Mouse (Mus musculus): Measurements from ENCODE around the gene Tal1.

Gene Tal1

GRCm38 (mm10) chr4:115063518-115064239 lies 7.5 kb downstream of the Tal1 start:
- no peak for DNase-seq (ENCODE audit: extremely low spot score, low read depth, low spot score)

GRCm38 (mm10) chr4:115071668-115072067 lies 15.4 kb downstream of the Tal1 start:
- DNase-seq (ENCODE audit: extremely low spot score, low read depth, low spot score), result no peak

- no peak for DNase-seq (ENCODE audit: extremely low spot score, low read depth, low spot score)
Measured at GRCm38 (mm10) chr4:115074789-115075188, 18.6 kb downstream of the Tal1 start.

- no peak for DNase-seq (ENCODE audit: extremely low spot score, low read depth, low spot score)
Measured at GRCm38 (mm10) chr4:115075204-115075915, 19.1 kb downstream of the Tal1 start.

GRCm38 (mm10) chr4:115078892-115079820 lies 22.9 kb downstream of the Tal1 start:
- no peak for DNase-seq (ENCODE audit: extremely low spot score, low read depth, low spot score)

- DNase-seq (ENCODE audit: extremely low spot score, low read depth, low spot score), result no peak
Measured at GRCm38 (mm10) chr4:115079821-115080349, 23.7 kb downstream of the Tal1 start.

GRCm38 (mm10) chr4:115083031-115083430 lies 26.8 kb downstream of the Tal1 start:
- no peak for DNase-seq (ENCODE audit: extremely low spot score, low read depth, low spot score)

GRCm38 (mm10) chr4:115085522-115086095 lies 29.4 kb downstream of the Tal1 start:
- no peak for DNase-seq (ENCODE audit: extremely low spot score, low read depth, low spot score)

- DNase-seq (ENCODE audit: extremely low spot score, low read depth, low spot score), result no peak
Measured at GRCm38 (mm10) chr4:115086257-115086656, 30.0 kb downstream of the Tal1 start.

- DNase-seq (ENCODE audit: extremely low spot score, low read depth, low spot score), result no peak
Measured at GRCm38 (mm10) chr4:115086763-115087415, 30.7 kb downstream of the Tal1 start.

- DNase-seq (ENCODE audit: extremely low spot score, low read depth, low spot score), result no peak
Measured at GRCm38 (mm10) chr4:115088611-115089338, 32.5 kb downstream of the Tal1 start, which contains the start of gene Pdzk1ip1. Gene Pdzk1ip1 (plus strand): TSS chr4:115088708.

GRCm38 (mm10) chr4:115090592-115090991 lies 34.4 kb downstream of the Tal1 start:
- no peak for DNase-seq (ENCODE audit: extremely low spot score, low read depth, low spot score)

GRCm38 (mm10) chr4:115091806-115092205 lies 35.6 kb downstream of the Tal1 start:
- no peak for DNase-seq (ENCODE audit: extremely low spot score, low read depth, low spot score)

- no peak for DNase-seq (ENCODE audit: extremely low spot score, low read depth, low spot score)
Measured at GRCm38 (mm10) chr4:115093331-115093864, 37.2 kb downstream of the Tal1 start.

GRCm38 (mm10) chr4:115094056-115094455 lies 37.8 kb downstream of the Tal1 start:
- DNase-seq (ENCODE audit: extremely low spot score, low read depth, low spot score), result no peak

- DNase-seq (ENCODE audit: extremely low spot score, low read depth, low spot score), result no peak
Measured at GRCm38 (mm10) chr4:115095671-115096434, 39.6 kb downstream of the Tal1 start.

- no peak for DNase-seq (ENCODE audit: extremely low spot score, low read depth, low spot score)
Measured at GRCm38 (mm10) chr4:115096435-115097145, 40.4 kb downstream of the Tal1 start.

GRCm38 (mm10) chr4:115097146-115097496 lies 40.9 kb downstream of the Tal1 start:
- no peak for DNase-seq (ENCODE audit: extremely low spot score, low read depth, low spot score)

All from hindlimb bud, embryonic 11.5 days (tissue).